Mouse (Mus musculus): ENCODE measurements at regions not wholly inside any gene's neighbourhood (a gene's known extent, or its start where the extent isn't known, plus 50 kb on each side); places are given as distances from the start of the nearest gene placed in this dataset.

- TF ChIP-seq CTCF (IDR thresholded peaks at IDR 0.05) (no peak), EP300 (IDR thresholded peaks at IDR 0.05) (no peak)
- DNase-seq (ENCODE audit: low spot score) (no peak), ATAC-seq (no peak)
- Histone ChIP-seq H3K9me3 (ENCODE audit: low read length) (no peaks in the 10 kb centered on the region), H3K27me3 (replicated peaks; ENCODE audit: insufficient read depth, low read length) (no peaks in the 10 kb centered on the region), H3K4me1 (ENCODE audit: insufficient read depth, low read depth, low read length) (no peaks in the 10 kb centered on the region), H3K4me3 (ENCODE audit: low read depth, low read length) (no peak overlapping the region), H3K36me3 (ENCODE audit: insufficient read depth, low read length) (no peaks in the 10 kb centered on the region), H3K4me2 (replicated peaks; ENCODE audit: low read depth, low read length) (no peak overlapping the region), H3K27ac (ENCODE audit: low read length) (no peak overlapping the region), H3K9ac (replicated peaks; ENCODE audit: low read depth) (no peak overlapping the region)
- 78% methylated on average over 2 of the region's 2 CpGs for WGBS
Observed at GRCm38 (mm10) chr13:63708567-63708966, 106.5 kb upstream of the Ercc6l2 start.

GRCm38 (mm10) chr13:63713137-63713536 lies 101.9 kb upstream of the Ercc6l2 start:
- TF ChIP-seq CTCF (IDR thresholded peaks at IDR 0.05) (peak; percentile 45), EP300 (IDR thresholded peaks at IDR 0.05) (no peak)
- Histone ChIP-seq H3K4me1 (ENCODE audit: insufficient read depth, low read depth, low read length) (peaks cover 4% of the 10 kb centered on the region; the same call in 1 of the 2 replicates), H3K27me3 (replicated peaks; ENCODE audit: insufficient read depth, low read length) (no peaks in the 10 kb centered on the region), H3K36me3 (ENCODE audit: insufficient read depth, low read length) (no peaks in the 10 kb centered on the region), H3K4me2 (replicated peaks; ENCODE audit: low read depth, low read length) (no peak overlapping the region), H3K9ac (replicated peaks; ENCODE audit: low read depth) (no peak overlapping the region), H3K9me3 (ENCODE audit: low read length) (no peaks in the 10 kb centered on the region), H3K4me3 (ENCODE audit: low read depth, low read length) (no peak overlapping the region), H3K27ac (ENCODE audit: low read length) (no peak overlapping the region)
- 91% methylated on average over 3 of the region's 3 CpGs for WGBS
- DNase-seq (ENCODE audit: low spot score) (no peak), ATAC-seq (no peak)

- no peak overlapping the region for H3K4me3 ChIP-seq (ENCODE audit: low read depth, low read length)
- H3K9me3 ChIP-seq (ENCODE audit: low read length) = no peaks in the 10 kb centered on the region
- H3K27ac ChIP-seq (ENCODE audit: low read length) = peak overlapping the region; percentile 51; the same call in 1 of the 2 replicates
- DNase-seq (ENCODE audit: low spot score) (peak; percentile 31), ATAC-seq (no peak)
- no peaks in the 10 kb centered on the region for H3K36me3 ChIP-seq (ENCODE audit: insufficient read depth, low read length)
- H3K4me1 ChIP-seq (ENCODE audit: insufficient read depth, low read depth, low read length) = peaks cover 30% of the 10 kb centered on the region; the same call in 1 of the 2 replicates
- WGBS = 54% methylated on average over 1 of the region's 1 CpGs
- H3K27me3 ChIP-seq (replicated peaks; ENCODE audit: insufficient read depth, low read length) = no peaks in the 10 kb centered on the region
- H3K9ac ChIP-seq (replicated peaks; ENCODE audit: low read depth) = no peak overlapping the region
- TF ChIP-seq EP300 (IDR thresholded peaks at IDR 0.05) (no peak), CTCF (IDR thresholded peaks at IDR 0.05) (peak; percentile 30)
- no peak overlapping the region for H3K4me2 ChIP-seq (replicated peaks; ENCODE audit: low read depth, low read length)
Observed at GRCm38 (mm10) chr13:63716498-63716897, 98.5 kb upstream of the Ercc6l2 start.

GRCm38 (mm10) chr13:63717249-63717648 lies 97.8 kb upstream of the Ercc6l2 start:
- no peak overlapping the region for H3K4me2 ChIP-seq (replicated peaks; ENCODE audit: low read depth, low read length)
- no peaks in the 10 kb centered on the region for H3K27me3 ChIP-seq (replicated peaks; ENCODE audit: insufficient read depth, low read length)
- ATAC-seq (peak; percentile 36; the same call in 1 of the 2 replicates), DNase-seq (ENCODE audit: low spot score) (peak; percentile 72)
- H3K9ac ChIP-seq (replicated peaks; ENCODE audit: low read depth) = no peak overlapping the region
- H3K4me3 ChIP-seq (ENCODE audit: low read depth, low read length) = no peak overlapping the region
- TF ChIP-seq EP300 (IDR thresholded peaks at IDR 0.05) (peak; percentile 90), CTCF (IDR thresholded peaks at IDR 0.05) (no peak)
- H3K4me1 ChIP-seq (ENCODE audit: insufficient read depth, low read depth, low read length) = peaks cover 30% of the 10 kb centered on the region; the same call in 1 of the 2 replicates
- H3K27ac ChIP-seq (ENCODE audit: low read length) = peak overlapping the region; percentile 51; the same call in 1 of the 2 replicates
- no peaks in the 10 kb centered on the region for H3K36me3 ChIP-seq (ENCODE audit: insufficient read depth, low read length)
- 51% methylated on average over 3 of the region's 3 CpGs for WGBS
- no peaks in the 10 kb centered on the region for H3K9me3 ChIP-seq (ENCODE audit: low read length)

- Histone ChIP-seq H3K4me3 (ENCODE audit: low read depth, low read length) (no peak overlapping the region), H3K27me3 (replicated peaks; ENCODE audit: insufficient read depth, low read length) (no peaks in the 10 kb centered on the region), H3K4me1 (ENCODE audit: insufficient read depth, low read depth, low read length) (peaks cover 32% of the 10 kb centered on the region; the same call in 1 of the 2 replicates), H3K4me2 (replicated peaks; ENCODE audit: low read depth, low read length) (no peak overlapping the region), H3K9me3 (ENCODE audit: low read length) (no peaks in the 10 kb centered on the region), H3K36me3 (ENCODE audit: insufficient read depth, low read length) (no peaks in the 10 kb centered on the region), H3K9ac (replicated peaks; ENCODE audit: low read depth) (no peak overlapping the region), H3K27ac (ENCODE audit: low read length) (peak overlapping the region; percentile 83)
- no peak for TF ChIP-seq EP300 (IDR thresholded peaks at IDR 0.05)
- TF ChIP-seq CTCF (IDR thresholded peaks at IDR 0.05) = no peak
- ATAC-seq (peak; percentile 13; the same call in 1 of the 2 replicates), DNase-seq (ENCODE audit: low spot score) (peak; percentile 29)
- WGBS = 19% methylated on average over 2 of the region's 2 CpGs
Observed at GRCm38 (mm10) chr13:63718782-63719181, 96.3 kb upstream of the Ercc6l2 start.

GRCm38 (mm10) chr13:63719351-63720207 lies 95.5 kb upstream of the Ercc6l2 start:
- Histone ChIP-seq H3K4me1 (ENCODE audit: insufficient read depth, low read depth, low read length) (peaks cover 38% of the 10 kb centered on the region; the same call in 1 of the 2 replicates), H3K9me3 (ENCODE audit: low read length) (no peaks in the 10 kb centered on the region), H3K9ac (replicated peaks; ENCODE audit: low read depth) (no peak overlapping the region), H3K36me3 (ENCODE audit: insufficient read depth, low read length) (no peaks in the 10 kb centered on the region), H3K27me3 (replicated peaks; ENCODE audit: insufficient read depth, low read length) (no peaks in the 10 kb centered on the region), H3K4me2 (replicated peaks; ENCODE audit: low read depth, low read length) (0 out of 2 replicates have a peak overlapping the region, but pooled peaks have one; percentile 5), H3K27ac (ENCODE audit: low read length) (peak overlapping the region; percentile 83), H3K4me3 (ENCODE audit: low read depth, low read length) (no peak overlapping the region)
- ATAC-seq = peak; percentile 89
- TF ChIP-seq EP300 (IDR thresholded peaks at IDR 0.05) = peak; percentile 97
- TF ChIP-seq CTCF (IDR thresholded peaks at IDR 0.05) = no peak
- peak; percentile 96 for DNase-seq (ENCODE audit: low spot score)
- 18% methylated on average over 8 of the region's 8 CpGs for WGBS

Measured in lung, postnatal 0 days (tissue).